Mouse (Mus musculus): ENCODE results near the gene Iqgap2. TPM values are rescaled to one million over a fixed set of nuclear protein-coding genes. Genes with fewer than 3 reads are reported as not detected.

The Iqgap2 gene
- polyA plus RNA-seq, 1 experiment from 2014 or later = 14.0 TPM

DNA sequence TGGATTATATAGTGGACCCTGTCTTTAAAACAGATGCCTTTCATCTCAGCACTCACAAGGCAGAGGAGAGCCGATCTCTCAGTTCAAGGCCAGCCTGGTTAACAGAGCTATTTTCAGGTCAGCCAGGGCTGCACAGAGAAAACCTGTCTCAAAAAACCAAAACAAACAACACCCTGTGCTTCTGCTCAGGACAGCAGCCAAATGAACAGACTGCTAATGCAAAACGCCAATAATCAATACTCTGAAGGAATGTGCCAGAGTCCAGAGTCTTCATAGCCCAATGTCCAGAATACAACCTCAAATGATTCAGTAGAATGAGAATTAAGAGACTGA is 282.7 kb downstream of the Iqgap2 start:
- H3K27me3 ChIP-seq (ENCODE audit: poor library complexity, severe bottlenecking) = no peaks in the 10 kb centered on the region
- no peak overlapping the region for H3K27ac ChIP-seq
- no peaks in the 10 kb centered on the region for H3K9me3 ChIP-seq
- DNase-seq (ENCODE audit: extremely low spot score, low spot score) = no peak
- H3K4me1 ChIP-seq = no peaks in the 10 kb centered on the region
- WGBS = 91% methylated on average over 2 of the region's 2 CpGs
- peaks cover 98% of the 10 kb centered on the region for H3K36me3 ChIP-seq (replicated peaks)
- H3K4me3 ChIP-seq = no peak overlapping the region

- H3K4me1 ChIP-seq = no peaks in the 10 kb centered on the region
- H3K36me3 ChIP-seq (replicated peaks) = peaks cover 98% of the 10 kb centered on the region
- WGBS = 93% methylated on average over 6 of the region's 6 CpGs
- H3K4me3 ChIP-seq = no peak overlapping the region
- no peak for DNase-seq (ENCODE audit: extremely low spot score, low spot score)
- H3K27ac ChIP-seq = no peak overlapping the region
- H3K9me3 ChIP-seq = no peaks in the 10 kb centered on the region
- H3K27me3 ChIP-seq (ENCODE audit: poor library complexity, severe bottlenecking) = no peaks in the 10 kb centered on the region
These were observed 283.2 kb downstream of the Iqgap2 start for GRCm38 (mm10) chr13:95608416-95609087.

DNA sequence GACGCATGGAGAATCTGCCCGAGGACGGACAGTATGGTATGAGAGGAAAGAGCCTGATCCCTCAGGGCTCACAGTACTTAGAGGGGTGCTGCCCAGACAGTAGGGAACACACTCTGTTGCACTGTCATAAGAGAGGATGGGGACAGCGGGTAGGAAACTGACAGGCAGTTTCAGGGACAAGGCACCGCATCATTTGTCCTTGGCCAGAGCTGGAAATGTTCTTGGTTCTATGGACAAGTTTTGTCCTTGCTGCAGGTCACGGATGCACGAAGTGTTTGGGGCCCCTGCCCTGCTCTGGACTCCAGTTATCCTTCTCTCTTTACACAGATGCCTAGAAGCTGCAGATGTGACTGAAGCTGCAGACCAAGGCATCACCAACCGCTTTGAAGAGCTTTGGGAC is 284.7 kb downstream of the Iqgap2 start:
- no peaks in the 10 kb centered on the region for H3K9me3 ChIP-seq
- no peak overlapping the region for H3K4me3 ChIP-seq
- H3K27me3 ChIP-seq (ENCODE audit: poor library complexity, severe bottlenecking) = no peaks in the 10 kb centered on the region
- peaks cover 98% of the 10 kb centered on the region for H3K36me3 ChIP-seq (replicated peaks)
- no peak for DNase-seq (ENCODE audit: extremely low spot score, low spot score)
- WGBS = 94% methylated on average over 8 of the region's 8 CpGs
- no peak overlapping the region for H3K27ac ChIP-seq
- H3K4me1 ChIP-seq = no peaks in the 10 kb centered on the region

- H3K36me3 ChIP-seq (replicated peaks) = peaks cover 87% of the 10 kb centered on the region
These were observed 287.4 kb downstream of the Iqgap2 start for GRCm38 (mm10) chr13:95604288-95604687.

GRCm38 (mm10) chr13:95599833-95600359 is 291.8 kb downstream of the Iqgap2 start:
- no peaks in the 10 kb centered on the region for H3K27me3 ChIP-seq (ENCODE audit: poor library complexity, severe bottlenecking)
- 82% methylated on average over 3 of the region's 3 CpGs for WGBS
- H3K36me3 ChIP-seq (replicated peaks) = peaks cover 45% of the 10 kb centered on the region

More at GRCm38 (mm10) chr13:95604288-95604687, 287.4 kb downstream of the Iqgap2 start:
- H3K4me3 ChIP-seq = no peak overlapping the region
- H3K27ac ChIP-seq = no peak overlapping the region
- DNase-seq (ENCODE audit: extremely low spot score, low spot score) = no peak
- H3K9me3 ChIP-seq = no peaks in the 10 kb centered on the region
- no peaks in the 10 kb centered on the region for H3K27me3 ChIP-seq (ENCODE audit: poor library complexity, severe bottlenecking)
- peaks cover 3% of the 10 kb centered on the region; the same call in 1 of the 2 replicates for H3K4me1 ChIP-seq
- 98% methylated on average over 25 of the region's 25 CpGs for WGBS

GRCm38 (mm10) chr13:95598232-95598920 is 293.3 kb downstream of the Iqgap2 start:
- peak; percentile 8 for DNase-seq (ENCODE audit: extremely low spot score, low spot score)
- Histone ChIP-seq H3K27ac (no peak overlapping the region), H3K4me1 (peaks cover 18% of the 10 kb centered on the region), H3K27me3 (ENCODE audit: poor library complexity, severe bottlenecking) (no peaks in the 10 kb centered on the region), H3K9me3 (no peaks in the 10 kb centered on the region), H3K4me3 (no peak overlapping the region), H3K36me3 (replicated peaks) (peaks cover 29% of the 10 kb centered on the region)
- 89% methylated on average over 18 of the region's 18 CpGs for WGBS

More at GRCm38 (mm10) chr13:95599833-95600359, 291.8 kb downstream of the Iqgap2 start:
- DNase-seq (ENCODE audit: extremely low spot score, low spot score) = no peak
- Histone ChIP-seq H3K4me3 (no peak overlapping the region), H3K27ac (no peak overlapping the region), H3K4me1 (peaks cover 18% of the 10 kb centered on the region), H3K9me3 (no peaks in the 10 kb centered on the region)

GRCm38 (mm10) chr13:95597578-95597977 is 294.1 kb downstream of the Iqgap2 start:
- DNase-seq (ENCODE audit: extremely low spot score, low spot score) = peak; percentile 7
- H3K4me3 ChIP-seq = no peak overlapping the region
- peaks cover 18% of the 10 kb centered on the region for H3K4me1 ChIP-seq
- WGBS = 91% methylated on average over 10 of the region's 10 CpGs
- no peaks in the 10 kb centered on the region for H3K27me3 ChIP-seq (ENCODE audit: poor library complexity, severe bottlenecking)
- H3K9me3 ChIP-seq = no peaks in the 10 kb centered on the region
- H3K27ac ChIP-seq = no peak overlapping the region
- H3K36me3 ChIP-seq (replicated peaks) = peaks cover 22% of the 10 kb centered on the region

GRCm38 (mm10) chr13:95596689-95597088 is 295.0 kb downstream of the Iqgap2 start:
- peak; percentile 9 for DNase-seq (ENCODE audit: extremely low spot score, low spot score)

DNA sequence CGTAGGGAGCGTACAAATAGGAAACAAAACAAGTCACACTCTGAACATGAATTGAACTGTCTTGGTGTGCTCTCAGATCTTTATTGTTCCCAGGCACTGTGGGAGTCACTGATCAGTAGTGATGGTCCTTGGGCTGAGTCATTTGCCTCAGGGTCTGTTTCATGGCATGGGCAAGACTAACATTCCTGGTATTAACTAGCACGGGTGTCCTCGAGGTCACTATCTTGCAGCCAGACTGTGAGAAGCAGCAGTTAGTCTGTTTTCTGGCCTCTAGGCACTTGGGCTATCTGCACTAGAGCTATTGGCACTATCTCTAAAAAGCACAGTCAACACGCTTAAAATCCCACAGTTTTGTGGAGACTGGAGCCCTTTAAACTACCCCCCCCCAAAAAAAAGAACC is 295.8 kb downstream of the Iqgap2 start:
- peaks cover 7% of the 10 kb centered on the region for H3K36me3 ChIP-seq (replicated peaks)
- no peak overlapping the region for H3K27ac ChIP-seq
- 67% methylated on average over 5 of the region's 5 CpGs for WGBS
- no peaks in the 10 kb centered on the region for H3K9me3 ChIP-seq
- no peak overlapping the region for H3K4me3 ChIP-seq
- DNase-seq (ENCODE audit: extremely low spot score, low spot score) = peak; percentile 9
- H3K4me1 ChIP-seq = peaks cover 18% of the 10 kb centered on the region
- H3K27me3 ChIP-seq (ENCODE audit: poor library complexity, severe bottlenecking) = no peaks in the 10 kb centered on the region; the same call in 1 of the 2 replicates

More at GRCm38 (mm10) chr13:95596689-95597088, 295.0 kb downstream of the Iqgap2 start:
- peaks cover 15% of the 10 kb centered on the region for H3K36me3 ChIP-seq (replicated peaks)
- no peak overlapping the region for H3K27ac ChIP-seq
- WGBS = 90% methylated on average over 7 of the region's 7 CpGs
- H3K4me3 ChIP-seq = no peak overlapping the region
- H3K4me1 ChIP-seq = peaks cover 18% of the 10 kb centered on the region
- no peaks in the 10 kb centered on the region for H3K9me3 ChIP-seq
- H3K27me3 ChIP-seq (ENCODE audit: poor library complexity, severe bottlenecking) = no peaks in the 10 kb centered on the region

DNA sequence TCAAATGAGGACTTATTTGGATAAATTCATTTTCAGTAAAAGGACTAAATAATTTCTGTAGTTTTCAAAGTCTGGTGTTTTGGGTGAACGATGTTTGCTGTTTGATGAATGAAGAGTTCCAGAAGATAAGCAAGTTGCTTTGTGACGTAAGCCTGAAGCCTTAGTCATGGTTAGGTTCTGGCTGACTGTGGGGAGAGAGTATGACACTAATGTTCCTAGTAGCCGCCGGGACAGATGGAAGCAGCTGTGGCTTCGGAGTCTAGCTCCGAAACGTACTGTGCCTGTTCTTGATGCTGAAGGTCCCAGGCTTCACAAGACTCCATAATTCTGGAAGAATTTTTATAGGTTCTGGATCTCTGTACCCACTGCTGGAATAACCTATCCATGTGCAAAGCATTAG is 296.3 kb downstream of the Iqgap2 start:
- no peak overlapping the region for H3K4me3 ChIP-seq
- peaks cover 18% of the 10 kb centered on the region for H3K4me1 ChIP-seq
- H3K27me3 ChIP-seq (ENCODE audit: poor library complexity, severe bottlenecking) = no peaks in the 10 kb centered on the region; the same call in 1 of the 2 replicates
- WGBS = 89% methylated on average over 7 of the region's 7 CpGs
- no peak for DNase-seq (ENCODE audit: extremely low spot score, low spot score)
- no peak overlapping the region for H3K27ac ChIP-seq
- H3K36me3 ChIP-seq (replicated peaks) = 0 out of 2 replicates have a peak, but pooled peaks cover 2% of the 10 kb centered on the region
- H3K9me3 ChIP-seq = no peaks in the 10 kb centered on the region

GRCm38 (mm10) chr13:95592860-95593259 is 298.9 kb downstream of the Iqgap2 start:
- Histone ChIP-seq H3K9me3 (no peaks in the 10 kb centered on the region), H3K27me3 (ENCODE audit: poor library complexity, severe bottlenecking) (no peaks in the 10 kb centered on the region; the same call in 1 of the 2 replicates), H3K36me3 (replicated peaks) (no peaks in the 10 kb centered on the region), H3K4me3 (no peak overlapping the region), H3K27ac (no peak overlapping the region), H3K4me1 (peaks cover 12% of the 10 kb centered on the region)
- DNase-seq (ENCODE audit: extremely low spot score, low spot score) = no peak
- 83% methylated on average over 10 of the region's 10 CpGs for WGBS

GRCm38 (mm10) chr13:95591606-95592005 is 300.1 kb downstream of the Iqgap2 start:
- Histone ChIP-seq H3K4me1 (peaks cover 8% of the 10 kb centered on the region), H3K4me3 (no peak overlapping the region), H3K9me3 (no peaks in the 10 kb centered on the region), H3K27ac (no peak overlapping the region), H3K27me3 (ENCODE audit: poor library complexity, severe bottlenecking) (no peaks in the 10 kb centered on the region; the same call in 1 of the 2 replicates), H3K36me3 (replicated peaks) (no peaks in the 10 kb centered on the region)
- DNase-seq (ENCODE audit: extremely low spot score, low spot score) = no peak
- WGBS = 90% methylated on average over 3 of the region's 3 CpGs

GRCm38 (mm10) chr13:95587628-95588027 is 304.1 kb downstream of the Iqgap2 start:
- peaks cover 6% of the 10 kb centered on the region for H3K4me1 ChIP-seq
- no peaks in the 10 kb centered on the region; the same call in 1 of the 2 replicates for H3K27me3 ChIP-seq (ENCODE audit: poor library complexity, severe bottlenecking)
- peak; percentile 1 for DNase-seq (ENCODE audit: extremely low spot score, low spot score)
- no peaks in the 10 kb centered on the region for H3K9me3 ChIP-seq
- no peaks in the 10 kb centered on the region for H3K36me3 ChIP-seq (replicated peaks)
- 90% methylated on average over 4 of the region's 4 CpGs for WGBS
- H3K4me3 ChIP-seq = no peak overlapping the region
- H3K27ac ChIP-seq = no peak overlapping the region
